Mouse (Mus musculus) heart, adult 9 months (tissue): Measurements from ENCODE around the gene Uqcrh.

Experiments used
- DNase-seq, 2 experiments: peaks; one replicate each; pipeline ENCODE4 v3.0.0; 2022; ENCODE audit warnings: low spot score in 2 of 2

Uqcrh gene

DNA sequence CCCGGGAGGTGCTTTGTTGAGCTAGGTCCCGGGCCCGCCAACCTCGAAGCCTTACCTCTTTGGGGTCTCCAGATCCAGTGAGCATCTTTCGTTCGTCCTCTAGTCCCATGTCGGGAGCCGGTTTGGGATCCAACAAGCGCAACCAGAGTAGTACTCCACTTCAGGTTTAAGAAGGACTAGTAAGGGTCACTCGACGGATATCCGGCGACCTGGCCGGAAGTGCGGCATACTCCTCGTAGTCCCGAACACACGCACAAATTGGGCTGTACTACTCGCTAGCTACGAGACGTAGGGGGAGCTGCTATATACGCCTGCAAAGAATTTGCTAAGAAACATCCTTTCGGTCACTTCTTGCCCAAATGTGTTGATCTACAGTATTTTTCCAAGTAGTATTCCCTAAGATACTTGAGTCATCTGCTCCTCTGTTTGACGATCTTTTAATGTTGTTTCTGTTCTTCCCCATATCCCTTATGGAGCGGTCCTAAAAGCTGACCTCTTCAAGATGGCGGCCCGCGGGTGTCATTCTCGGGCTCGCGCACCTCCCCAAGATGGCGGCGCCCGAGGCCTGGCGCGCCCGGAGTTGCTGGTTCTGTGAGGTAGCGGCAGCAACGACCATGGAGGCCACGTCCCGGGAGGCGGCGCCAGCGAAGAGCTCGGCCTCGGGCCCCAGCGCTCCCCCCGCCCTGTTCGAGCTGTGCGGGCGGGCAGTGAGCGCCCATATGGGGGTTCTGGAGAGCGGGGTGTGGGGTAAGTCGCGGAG, at the start of gene Uqcrh, which contains the start of gene Lrrc41:
TSS of gene Uqcrh (minus strand) at position 211 of the 760 bp plus-strand sequence.
TSS of gene Lrrc41 (plus strand) at position 409 of the 760 bp plus-strand sequence.
- DNase-seq, result peak; percentile 90 to 96

DNA sequence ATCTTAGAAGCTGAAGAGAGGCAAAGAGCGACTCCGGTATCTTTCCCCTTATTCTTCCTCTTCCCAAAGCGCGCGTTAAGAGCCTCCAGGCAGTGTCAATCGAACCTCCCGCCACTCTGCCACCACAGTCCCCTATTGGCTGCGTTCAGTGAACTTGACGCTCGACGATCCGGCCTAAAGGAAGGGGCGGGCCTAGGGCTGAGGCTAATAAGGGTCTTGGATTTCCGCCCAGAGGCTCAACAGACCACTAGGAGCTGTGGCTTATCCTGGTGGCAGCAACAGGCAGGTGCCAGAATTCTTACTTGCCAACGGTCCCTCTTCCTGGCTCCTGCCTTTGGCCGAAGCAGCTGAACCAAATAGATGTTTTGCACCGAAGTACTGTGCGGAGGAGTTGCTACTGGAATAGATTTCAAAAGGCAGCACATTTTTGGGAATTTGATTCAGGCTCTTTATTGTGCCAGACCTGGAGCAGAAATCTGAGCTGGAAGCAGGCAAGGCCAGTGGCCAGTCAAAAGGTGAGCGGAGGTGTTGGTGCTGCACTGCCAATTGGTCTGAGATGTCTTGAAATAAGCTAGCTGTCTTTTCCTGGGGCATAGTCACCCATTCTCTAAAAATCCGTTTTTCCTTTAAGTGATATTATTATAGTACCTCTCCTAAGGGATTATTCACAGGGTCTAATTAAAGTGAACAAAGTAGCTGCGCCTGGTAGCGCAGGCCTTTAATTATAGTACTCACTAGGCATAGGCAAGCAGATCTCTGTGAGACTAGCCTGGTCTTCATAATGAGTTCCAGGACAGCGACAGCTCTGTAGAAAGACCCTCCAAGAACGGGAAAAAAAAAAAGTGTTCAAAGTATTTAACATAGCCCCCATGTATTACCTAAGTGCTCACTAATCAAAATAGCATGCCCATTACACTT, 49.0 kb upstream of the Uqcrh start, which contains the start of the genes Rad54l and Pomgnt1:
TSS of gene Rad54l (minus strand) at position 89 of the 918 bp plus-strand sequence.
TSS of gene Pomgnt1 (plus strand) at position 239 of the 918 bp plus-strand sequence.
- peak; percentile 76 to 81 for DNase-seq

DNA sequence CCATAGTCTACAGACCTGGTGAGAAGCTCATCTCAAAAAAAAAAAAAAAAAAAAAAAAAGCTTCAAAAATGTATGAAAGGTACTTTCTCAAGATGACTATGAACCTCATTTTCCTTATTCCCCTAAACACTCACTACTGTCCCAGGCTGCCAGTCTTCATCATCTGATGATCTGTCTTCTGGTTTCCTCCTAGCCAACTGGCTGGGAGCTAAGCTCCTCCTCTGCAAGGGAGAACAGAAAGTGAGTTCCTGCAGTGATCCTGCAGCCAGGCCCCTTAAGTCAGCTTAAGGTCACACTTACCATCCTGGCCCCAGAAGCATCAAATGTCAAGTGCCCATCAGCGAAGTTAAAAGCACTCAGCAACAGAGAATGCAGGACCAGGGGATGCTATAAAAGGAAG, 47.9 kb upstream of the Uqcrh start:
- no peak for DNase-seq

DNA sequence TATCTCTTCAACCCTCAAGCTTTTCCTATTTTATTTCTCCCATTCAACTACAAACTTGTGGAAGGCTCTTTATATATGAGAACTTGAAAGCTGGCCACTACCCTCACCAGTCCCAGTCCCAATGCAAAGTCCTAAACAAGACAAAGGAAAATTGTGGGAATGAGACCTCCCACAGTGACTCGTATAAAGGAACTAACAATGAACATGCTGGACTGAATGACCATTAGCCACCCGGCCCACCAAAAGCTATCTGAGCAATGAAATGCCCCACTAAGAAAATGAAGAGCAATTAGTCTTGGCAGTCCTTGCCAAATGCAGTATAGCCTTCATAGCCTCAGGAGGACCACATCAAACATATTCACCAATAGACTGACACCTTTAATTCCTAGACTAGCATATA, 36.6 kb upstream of the Uqcrh start:
- DNase-seq, result no peak

DNA sequence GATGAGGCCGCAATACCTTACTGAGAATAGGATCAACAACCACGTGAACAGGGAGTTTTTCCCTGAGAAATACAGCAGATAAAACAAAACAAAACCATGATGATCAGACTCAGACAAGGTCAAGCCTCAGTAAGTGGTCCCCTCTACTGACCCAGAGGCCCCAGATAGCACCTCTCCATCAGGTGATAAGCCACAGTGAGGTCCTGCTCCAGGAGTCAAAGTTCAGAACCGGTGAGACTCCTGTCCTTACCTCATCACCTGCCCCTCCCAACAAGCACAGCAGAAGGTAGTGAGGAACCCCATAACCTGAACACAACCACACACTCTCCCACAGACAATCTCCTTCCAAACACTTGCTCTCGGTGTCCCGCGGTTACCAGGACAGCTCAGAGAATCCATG, 35.8 kb upstream of the Uqcrh start:
- no peak for DNase-seq

DNA sequence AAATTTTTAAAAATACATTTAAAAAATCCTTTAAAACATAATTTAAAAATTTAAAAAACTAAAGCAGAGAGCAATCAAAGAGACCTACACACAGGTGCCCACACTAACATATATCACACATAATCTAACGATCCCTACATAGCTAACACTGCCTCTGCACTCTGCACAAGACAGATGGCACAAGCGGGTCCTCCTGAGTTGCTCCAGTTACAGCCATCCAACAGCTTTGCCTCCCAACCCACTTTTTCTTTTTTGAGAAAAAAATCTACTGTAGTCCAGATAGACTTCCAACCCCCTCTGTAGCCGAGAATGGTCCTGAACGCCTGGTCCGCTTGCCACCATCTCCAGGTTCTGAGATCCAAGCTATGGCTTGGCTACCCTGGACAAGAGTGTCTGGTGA, 30.4 kb upstream of the Uqcrh start:
- no peak for DNase-seq

DNA sequence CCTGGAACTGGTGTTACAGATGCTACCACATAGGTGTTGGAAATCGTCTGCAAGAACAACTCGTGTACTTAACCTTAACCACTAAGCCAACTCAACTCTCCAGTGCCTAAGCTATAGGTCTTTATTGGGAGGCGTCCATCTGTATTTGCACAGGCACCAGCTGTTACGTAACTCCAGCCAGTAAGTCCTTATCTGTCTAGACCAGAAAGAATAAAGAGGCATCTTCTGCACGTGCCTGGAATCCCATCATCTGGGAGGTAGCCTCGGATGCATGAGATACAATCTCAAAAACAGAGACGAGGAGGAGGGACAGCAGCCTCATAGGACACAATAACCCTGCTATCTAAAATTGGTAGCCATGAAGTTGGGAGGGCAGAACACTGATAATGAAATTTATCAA, 26.1 kb upstream of the Uqcrh start:
- DNase-seq, result no peak

DNA sequence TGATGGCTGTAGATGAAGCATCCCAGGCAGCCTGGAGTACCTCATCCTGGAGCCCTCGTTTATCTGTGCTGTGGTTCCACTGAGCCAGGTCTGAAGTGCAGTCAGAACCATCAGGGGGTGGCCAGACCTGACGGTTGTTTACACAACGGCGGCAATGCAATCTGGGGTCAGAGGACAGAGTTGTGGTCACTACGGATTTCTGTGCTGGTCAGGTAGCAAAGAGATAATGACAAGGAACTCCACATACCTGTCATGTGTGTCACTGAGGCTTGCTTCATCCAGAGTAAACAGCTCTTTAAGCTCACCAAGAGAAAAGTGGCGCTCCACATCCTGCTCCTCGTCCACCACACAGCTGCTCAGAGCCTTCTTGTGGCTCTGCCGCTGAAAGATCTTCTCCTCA, 22.3 kb upstream of the Uqcrh start:
- DNase-seq, result no peak

DNA sequence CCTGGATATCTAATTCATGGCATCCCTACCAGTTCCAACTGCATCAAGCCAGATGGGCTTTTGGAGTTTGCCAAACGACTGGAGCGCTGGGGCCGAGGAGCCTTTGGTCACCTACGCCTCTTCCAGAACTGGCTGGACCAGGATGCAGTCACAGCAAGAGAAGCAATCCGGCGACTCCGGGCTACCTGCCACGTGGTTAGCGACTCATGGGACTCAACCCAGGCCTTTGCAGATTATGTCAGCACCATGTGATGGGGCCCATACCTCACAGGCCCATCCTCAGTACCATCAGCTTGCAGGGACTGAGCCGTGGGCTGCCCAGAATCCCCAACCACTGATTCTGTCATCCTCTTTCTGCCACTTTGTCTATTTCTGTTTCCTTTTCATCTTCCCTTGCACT, 21.4 kb upstream of the Uqcrh start:
- DNase-seq, result no peak

DNA sequence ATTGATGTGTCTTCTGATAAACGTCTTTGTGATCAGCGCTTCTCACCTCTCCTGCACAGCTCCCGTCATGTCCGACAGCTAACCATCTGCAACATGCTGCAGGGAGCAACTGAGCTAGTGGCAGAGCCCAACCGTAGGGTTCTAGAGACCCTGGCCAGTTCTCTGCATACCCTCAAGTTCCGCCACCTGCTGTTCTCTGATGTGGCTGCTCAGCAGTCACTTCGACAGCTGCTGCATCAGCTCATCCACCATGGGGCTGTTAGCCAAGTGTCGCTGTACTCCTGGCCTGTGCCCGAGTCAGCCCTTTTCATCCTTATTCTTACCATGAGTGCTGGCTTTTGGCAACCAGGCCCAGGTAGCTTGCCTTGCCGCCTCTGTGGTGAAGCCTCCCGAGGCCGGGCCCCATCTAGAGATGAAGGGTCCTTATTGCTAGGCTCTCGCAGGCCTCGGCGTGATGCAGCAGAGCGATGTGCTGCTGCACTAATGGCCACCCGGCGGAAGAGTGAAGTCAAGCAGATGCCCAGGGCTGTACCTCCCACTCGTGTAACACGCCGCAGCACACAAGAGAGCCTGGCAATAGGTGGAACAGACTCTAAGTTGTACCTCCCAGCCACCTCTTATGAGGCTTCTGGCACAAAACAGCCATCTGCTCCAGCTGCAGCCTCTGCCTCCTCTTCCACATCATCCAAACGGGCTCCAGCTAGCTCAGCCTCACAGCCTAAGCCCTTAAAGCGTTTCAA, 13.8 kb upstream of the Uqcrh start:
- no peak for DNase-seq

DNA sequence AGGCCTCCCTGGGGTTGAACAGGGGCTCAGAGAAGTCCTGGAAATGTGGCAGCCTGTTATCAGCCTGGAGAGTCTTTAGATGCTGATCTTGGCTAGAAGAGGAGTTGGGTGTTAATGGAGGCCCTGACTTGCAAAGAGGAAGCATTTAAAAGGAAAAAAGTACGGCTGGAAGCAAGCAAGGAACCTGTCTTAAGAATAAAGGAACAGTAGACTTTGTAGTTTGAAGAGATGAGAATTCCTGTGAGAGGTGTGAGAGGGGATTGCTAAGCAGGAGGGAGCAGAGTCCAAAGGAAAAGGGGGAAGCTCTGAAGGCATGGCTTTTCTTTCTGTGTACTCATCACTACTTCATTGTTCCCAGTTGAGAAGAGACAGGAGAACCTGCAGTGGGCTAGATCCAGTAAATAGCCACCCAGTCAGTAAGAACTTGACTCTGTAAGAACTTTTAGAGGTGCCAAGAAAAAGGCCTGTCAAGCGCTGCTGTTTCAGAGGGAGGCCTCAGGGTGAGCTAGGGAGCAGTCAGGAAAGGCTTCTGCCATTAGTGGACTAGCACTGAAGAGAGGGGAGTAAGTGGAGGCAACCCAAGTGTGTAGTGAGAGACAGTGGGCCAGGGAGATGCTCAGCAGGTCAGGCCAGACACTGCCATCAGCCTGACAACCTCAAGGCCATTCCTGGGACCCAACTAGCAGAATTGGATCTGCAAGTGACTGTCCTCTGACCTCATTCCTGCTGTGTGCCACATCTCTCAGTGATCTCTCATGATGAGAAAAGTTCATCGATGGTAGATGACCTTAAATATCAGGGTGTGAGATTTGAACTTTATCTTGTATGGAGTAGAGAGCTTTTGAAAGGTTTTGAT, 2.6 kb upstream of the Uqcrh start:
- DNase-seq, result no peak

DNA sequence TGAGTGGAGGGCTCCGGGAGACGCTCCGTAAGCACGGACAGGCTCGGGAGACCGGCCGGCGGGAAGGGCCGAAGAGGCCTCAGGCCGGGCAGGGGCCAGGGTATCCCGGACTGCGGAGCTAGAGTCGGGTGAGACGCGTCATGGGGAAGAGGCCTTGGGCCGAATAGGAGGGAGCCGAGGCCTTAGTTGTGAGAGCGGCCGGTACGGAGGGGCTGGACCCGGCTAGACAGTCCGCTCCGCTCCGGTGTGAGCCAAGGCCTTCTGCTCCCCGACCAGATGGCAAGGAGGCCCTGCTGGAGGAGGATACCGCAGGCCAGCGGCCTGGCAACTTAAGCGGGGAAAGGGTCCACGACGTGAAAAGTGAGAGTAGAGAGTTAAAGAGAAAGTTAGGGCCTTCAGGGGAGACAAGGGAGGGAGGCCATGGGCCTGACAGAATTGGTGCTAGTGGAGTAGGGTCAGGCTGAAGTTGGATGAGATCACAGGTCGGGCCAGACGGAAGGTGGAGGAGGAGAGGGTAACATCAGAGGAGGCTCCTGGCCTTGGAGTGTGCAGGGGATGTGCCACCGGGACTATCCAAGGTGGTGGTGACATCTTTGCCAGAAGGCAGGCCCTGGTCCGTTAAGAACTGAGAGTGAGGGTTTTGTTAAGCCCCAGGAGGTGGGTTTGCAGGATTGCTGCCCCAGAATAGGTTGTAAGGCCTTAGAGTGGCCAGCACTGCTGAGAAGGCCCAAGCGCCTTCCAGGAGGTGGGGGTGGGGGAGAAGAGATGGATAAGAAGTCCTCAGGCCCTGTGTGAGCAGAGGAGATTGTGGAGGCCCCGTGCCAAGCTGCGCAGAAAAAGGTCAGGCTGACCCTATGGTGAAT, 1.7 kb upstream of the Uqcrh start:
- DNase-seq, result peak; percentile 34 to 41

DNA sequence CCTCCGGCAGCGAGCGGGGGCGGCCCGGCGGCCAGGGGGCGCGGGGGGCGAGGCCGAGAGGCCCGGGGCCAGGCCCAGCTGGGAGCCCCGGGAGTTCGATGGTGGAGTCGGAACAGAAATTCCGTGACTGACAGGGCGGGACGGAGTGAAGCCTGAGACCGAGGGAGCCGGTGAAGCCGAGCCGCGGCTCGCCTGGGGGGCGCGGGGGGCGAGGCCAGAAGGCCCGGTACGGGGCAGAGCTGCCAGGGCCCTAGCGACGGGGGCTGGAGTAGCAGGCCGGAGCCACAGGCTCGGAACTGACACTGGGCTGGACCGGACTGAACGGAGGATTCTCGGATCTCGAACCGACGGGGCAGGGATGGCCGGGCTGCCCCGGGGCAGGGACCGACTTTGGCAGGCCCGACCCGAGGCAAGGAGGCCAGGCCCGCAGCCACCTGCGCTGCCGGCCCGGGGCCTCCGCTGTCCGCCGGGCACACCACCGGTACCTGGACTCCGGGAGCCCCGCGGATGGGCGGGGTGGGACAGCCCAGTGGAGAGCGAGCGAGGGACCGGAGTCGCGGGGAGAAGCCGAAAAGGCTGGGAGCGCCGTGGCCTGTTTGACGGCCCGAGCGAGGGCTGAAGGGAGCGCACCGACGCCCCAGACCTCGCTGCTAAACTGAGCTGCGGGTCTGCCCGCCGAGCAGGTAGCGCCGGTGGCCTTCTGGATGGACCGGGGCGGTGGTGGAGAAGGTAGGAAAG, 929 bp upstream of the Uqcrh start:
- peak; percentile 69 to 74 for DNase-seq

DNA sequence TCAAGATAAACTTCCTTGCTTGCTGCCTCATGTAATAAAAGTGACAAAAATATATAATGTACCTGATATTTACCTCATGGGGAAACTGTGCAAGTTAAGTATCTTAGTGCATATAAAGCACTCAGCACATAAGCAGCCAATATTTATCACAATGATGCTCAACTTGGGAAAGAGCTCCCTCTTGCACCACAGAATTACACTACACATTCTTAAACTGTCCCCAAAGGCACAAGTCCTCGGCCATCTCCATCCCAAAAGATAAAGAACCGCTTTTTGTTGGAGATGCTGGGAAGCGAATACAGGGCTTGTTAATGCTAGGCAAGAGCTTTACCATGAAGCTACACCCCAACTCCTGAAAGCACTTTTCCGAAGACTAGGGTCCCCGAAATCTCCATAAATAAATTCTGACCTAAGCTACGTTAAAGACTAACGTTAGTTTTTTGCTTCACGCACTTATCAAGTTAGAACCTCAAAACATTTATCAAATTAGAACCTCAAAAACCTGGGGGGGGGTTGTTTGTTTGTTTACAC, 661 bp downstream of the Uqcrh start:
- peak in 1 of 2 experiments; percentile 15 for DNase-seq

DNA sequence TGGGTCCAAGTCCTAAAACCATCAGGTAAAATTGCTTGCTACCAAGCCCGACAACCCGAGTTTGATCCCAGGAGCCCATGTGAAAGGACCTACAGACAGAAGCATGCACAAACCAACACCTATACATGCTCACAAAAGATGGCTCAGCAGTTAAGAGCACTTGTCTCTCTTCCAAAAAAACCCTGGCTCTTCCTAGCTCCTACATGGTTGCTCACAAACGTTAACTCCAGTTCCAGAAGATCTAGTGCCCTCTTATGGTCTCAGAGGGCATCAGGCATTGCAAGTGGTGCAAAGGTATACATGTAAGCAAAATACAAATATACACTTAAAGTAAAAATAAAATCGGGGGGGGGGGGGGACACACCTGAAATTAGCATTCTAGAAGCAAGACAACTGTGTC, 1.7 kb downstream of the Uqcrh start:
- no peak for DNase-seq

DNA sequence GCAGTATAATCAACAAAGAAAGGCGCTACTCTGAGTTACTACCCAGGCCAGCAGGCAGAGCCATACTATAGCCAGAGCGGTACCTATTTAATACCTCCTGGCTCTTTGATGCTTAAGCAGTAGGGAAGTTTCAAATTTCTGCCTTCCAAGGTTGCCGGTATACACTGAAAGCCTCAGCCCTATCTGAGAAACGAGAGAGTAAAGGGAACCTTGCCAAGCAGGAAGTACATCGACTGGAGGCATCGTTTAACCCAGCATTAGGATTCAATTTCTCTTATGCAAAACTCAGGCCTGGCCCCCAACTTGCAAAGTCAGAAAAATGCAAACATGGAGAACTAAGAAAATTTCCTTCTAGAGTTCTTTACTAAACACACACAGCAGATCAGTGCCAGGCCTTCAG, 4.8 kb downstream of the Uqcrh start:
- DNase-seq, result no peak

DNA sequence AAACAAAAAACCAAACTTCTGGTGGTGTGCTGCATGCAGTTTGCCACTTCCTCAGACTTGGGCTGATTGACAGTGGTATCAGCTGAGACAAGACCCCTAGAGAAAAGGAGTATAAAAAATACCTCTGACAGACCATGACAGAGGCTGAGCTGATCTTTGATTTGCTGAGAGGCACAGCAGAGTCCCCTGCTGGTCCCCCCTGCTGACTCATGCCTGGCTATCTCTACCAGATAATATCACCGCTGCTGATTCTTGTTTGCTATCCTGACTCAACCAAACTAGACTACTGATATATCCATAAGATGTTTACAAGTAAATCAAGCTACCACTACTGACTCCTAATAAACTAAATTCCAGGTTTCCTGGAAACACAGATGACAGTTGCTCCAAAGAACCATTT, 11.0 kb downstream of the Uqcrh start:
- DNase-seq, result no peak

DNA sequence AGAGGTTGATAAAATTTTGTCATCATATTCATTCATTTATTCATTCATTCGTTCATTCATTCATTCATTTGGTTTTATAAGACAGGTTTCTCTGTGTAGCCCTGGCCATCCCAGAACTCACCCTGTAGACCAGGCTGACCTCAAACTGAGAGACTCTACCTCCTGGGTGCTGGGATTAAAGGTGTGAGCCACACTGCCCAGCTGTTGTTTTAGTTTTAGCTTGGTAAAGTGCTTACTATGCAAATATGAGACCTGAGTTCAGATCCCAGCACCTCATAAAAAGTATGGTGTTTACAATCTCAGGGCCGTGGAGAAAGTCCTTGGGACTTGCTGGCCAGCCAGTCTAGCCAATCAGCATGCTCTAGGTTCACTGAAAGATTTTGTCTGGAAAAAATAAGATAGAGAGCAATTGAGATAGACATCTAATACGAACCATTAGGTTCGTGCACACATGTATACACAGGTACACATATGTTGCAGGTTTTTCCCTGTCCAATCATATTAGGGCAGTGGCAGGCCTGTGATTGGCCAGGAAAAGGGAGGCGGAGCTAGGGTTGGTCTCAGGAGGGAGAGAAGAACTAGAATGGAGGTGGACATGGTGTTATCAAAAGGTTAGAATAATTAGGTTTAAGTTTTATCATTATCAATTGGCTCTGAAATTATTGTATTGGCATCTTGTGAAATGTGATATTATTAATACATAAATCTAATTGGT, 15.7 kb downstream of the Uqcrh start:
- DNase-seq, result no peak
